Mouse (Mus musculus): ENCODE results near the gene Lekr1.

GRCm38 (mm10) chr3:65648913-65649312, 17.1 kb upstream of the Lekr1 start:
- TF ChIP-seq CTCF (IDR thresholded peaks at IDR 0.05; ENCODE audit: low read depth), result no peak
- TF ChIP-seq EP300 (IDR thresholded peaks at IDR 0.05; ENCODE audit: low read depth), result no peak

Data from heart, postnatal 0 days (tissue).